Mouse (Mus musculus): Measurements from ENCODE around the gene Tln2.

Gene Tln2

DNA sequence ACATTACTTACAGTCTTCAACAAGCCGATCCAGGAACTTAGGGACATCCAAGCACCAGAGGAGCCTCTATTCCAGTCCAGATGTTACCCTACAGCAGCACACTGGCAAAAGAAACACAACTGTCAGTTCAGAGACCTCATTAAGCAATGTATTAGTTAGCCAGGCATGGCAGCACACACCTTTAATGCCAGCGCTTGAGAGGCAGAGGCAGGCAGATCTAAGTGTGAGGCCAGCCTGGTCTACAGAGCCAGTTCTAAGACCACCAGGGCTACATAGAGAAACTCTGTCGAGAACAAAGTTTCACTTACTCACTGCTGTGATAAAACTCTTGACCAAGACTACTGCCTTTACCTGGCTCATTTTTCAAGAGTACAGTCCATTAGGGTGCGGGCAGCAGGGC is at the start of gene Tln2:
Tln2 (minus strand) TSS at position 101 of the 400 bp plus-strand sequence.
- DNase-seq (ENCODE audit: low spot score) = no peak

DNA sequence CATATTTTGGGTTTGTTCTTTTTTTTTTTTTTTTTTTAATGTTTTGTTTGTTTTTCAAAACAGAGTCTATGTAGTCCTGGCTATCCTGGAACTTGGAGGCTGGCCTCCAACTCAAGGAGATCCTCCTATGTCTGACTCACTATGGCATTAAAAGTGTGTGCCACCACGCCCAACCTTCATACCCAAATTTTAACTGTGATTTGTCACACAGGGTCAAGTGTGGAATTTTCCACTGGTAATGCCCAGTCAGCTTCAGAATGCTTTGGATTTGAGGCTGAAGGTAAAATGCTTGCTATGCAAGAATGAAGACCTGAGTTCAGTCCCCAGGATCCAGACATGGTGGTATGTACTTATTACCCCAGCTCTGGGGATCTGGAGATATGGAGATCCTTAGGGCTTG is 49.7 kb upstream of the Tln2 start:
- DNase-seq (ENCODE audit: low spot score) = no peak

DNA sequence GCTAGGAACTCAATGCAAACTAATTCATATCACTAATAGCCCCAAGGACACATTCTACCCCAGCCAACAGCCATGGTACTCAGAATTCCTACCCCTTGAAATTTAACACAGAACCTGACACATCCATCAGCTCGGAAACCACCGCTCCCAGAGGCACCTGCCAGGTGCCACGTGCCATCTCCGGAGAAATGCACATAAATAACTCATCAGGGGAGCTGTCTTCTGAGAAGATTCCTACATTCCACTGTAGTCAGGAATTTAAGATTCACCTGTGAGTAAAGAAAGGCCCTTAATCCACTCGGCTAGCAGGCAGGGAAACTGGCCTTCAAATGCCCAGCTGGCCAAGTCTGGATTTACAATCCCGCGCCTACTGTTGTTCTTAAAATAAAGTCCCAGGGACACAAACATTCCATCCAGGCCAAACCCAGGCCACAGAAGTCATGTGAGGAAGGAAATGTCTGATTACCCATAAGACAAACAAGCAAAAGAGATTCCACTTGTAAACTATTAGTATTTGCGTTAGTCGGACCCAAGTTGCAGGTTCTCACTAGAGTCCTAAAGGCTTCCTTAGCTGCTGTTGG is 48.4 kb upstream of the Tln2 start:
- no peak for DNase-seq (ENCODE audit: low spot score)

DNA sequence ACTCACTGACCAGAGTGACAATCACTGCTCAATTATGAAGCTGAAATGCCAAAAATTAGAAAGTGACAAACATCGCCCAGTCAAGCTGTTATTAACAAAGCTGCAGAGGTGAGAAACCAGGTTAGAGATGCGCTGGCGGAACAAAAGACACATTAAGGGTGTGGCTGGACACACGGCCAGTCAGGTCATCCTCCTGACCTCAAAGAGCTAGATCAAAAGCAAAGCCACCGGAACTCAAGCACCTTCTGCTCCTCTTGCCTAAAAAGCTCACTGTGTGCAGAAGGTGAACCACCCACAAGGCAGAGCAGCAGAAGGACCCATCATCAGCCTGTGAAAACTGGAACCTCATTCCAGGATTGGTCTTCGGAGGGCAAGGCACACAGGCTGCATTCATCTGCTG is 47.8 kb upstream of the Tln2 start:
- DNase-seq (ENCODE audit: low spot score) = no peak

DNA sequence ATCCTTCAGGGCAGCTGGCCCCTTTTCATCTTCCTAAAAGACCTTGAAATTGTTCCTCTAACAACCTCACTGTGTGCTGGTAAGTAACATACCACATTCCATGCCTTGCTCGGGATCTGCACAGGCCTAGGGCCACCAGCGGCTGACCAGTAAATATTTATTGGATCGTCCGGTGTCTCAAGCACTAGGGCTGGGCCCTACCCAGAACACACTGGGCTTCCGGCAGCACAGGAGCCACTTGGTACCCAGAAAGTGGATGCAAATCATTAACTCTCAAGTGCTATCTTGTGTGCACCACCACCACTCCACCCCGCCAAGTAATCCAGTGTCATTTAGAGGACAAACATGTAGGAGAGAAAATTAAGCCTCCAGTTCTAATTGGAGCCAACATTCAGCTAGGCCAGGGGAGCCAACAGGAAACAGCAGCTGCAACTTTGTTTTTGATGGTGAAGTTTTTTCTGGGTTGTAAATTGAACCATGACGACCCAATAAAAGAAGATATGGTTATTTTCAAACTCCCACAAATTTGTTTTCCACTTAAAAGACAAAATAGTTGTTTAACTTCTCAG is 46.4 kb upstream of the Tln2 start:
- no peak for DNase-seq (ENCODE audit: low spot score)

DNA sequence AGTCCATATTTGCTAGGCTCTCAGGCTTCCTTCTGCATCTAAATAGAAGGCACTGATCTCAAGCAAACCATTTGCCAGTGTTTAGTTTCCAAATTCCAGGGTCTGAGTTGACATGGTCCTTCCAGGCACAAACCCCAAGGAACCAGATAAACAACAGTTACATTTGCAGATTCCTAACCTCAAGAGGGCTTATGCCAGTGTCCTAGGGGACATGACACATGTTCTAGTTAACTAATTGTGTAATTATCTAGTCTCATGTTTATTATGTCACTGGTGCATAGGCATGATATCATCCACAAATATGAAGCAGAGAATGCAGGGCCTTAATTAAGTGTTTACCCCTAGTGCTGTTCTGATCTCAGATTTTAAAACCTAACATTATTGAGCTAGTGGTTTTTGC is 45.4 kb upstream of the Tln2 start:
- DNase-seq (ENCODE audit: low spot score) = no peak

DNA sequence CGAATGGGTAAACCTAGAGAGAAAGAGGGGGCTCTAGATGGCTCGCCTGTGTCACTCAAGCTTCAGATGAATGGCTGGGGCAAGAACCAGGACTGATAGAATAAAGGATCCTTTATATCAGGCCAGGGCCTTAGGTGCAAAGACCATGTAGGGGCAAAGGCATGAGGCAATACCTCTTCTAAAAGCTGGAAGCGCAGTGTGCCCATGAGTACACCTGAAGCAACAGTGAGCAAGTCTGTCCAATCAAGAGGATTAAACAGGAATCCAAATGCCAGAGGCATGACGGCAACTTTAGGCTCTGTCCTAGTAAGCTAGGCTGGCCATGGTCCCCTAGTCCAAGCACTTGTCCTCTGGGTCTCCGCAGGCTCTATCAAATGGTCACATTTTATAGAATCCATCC is 42.8 kb upstream of the Tln2 start:
- DNase-seq (ENCODE audit: low spot score) = no peak

DNA sequence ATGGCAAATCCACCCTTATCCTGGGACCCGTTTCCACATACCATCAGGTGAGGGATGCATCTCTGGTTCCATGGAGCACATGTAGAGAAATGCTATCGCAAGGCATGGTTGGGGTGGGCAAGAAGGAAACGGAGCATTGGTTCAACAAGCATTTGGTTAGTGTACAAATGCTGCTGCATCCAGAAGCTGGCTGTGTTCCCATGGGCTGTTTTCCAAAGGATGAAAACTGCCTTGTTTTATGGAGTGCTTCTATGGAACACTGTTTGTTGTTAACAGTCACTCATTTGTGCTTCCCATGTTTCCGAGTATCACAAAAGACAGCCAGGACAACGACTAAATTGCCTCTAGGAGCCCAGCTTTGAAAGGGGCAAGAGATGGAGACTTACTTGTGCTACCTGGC is 35.7 kb upstream of the Tln2 start:
- no peak for DNase-seq (ENCODE audit: low spot score)

DNA sequence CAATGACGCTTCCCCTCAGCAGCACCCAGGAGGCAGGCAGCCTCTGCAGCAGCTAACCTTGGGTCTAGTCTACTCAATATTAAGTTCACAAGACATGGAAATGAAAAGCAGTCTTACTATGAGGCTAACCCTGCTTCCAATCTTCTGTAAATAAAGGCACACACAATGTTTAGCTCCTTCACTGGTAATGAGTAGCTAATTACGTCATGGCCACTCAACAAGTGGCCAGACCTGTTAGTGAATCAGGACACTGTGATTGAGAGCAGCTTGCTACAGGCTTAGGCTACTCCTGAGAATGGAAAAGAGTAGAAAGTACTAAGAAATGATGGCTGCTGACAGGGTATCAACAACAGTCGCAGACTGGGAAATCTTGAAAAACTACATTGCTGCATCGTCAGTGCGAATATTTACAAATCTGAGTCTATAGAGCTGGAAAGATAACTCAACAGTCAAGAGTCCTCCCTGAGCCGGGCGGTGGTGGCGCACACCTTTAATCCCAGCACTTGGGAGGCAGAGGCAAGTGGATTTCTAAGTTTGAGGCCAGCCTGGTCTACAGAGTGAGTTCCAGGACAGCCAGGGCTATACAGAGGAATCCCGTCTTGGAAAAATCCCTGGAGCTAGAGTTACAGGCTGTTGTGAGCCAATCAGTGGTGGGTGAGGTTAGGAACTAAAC is 34.1 kb upstream of the Tln2 start:
- no peak for DNase-seq (ENCODE audit: low spot score)

DNA sequence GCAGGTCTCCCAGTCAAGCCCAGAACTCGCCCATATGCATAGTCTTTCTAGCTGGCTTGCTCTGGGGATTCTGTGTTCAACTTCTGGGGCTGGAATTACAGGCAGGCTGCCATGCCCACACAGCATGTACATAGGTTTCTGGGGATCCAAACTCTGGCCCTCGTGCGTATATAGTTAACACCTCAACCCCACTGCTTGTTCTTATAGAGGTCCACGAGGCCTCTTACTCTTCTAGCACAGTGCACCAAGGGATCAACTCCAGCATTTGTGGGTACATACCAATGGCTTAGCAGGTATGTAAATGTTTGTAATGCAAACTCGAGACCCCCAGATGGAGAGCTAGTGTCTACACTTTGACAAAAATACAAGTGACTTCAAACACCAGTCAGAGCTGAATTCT is 33.2 kb upstream of the Tln2 start:
- no peak for DNase-seq (ENCODE audit: low spot score)

DNA sequence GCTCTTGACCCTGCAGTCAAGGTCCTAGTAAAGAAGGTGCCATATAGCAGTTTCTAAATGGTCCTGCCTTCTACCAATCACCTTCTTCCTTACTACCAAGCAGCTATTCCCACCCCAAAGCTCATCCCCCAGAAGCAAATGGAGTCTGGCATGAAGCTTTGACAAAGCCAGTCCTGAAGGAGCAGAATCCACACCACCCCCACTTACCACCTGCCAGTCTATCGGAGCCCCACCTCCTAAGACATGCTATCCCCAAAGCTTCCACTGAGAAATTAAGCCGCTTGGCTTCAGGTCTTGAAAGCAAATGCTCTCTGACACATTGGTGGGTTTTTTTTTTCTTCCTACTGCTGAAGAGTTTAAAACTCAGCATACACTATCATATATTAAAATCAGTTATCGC is 27.6 kb upstream of the Tln2 start:
- no peak for DNase-seq (ENCODE audit: low spot score)

DNA sequence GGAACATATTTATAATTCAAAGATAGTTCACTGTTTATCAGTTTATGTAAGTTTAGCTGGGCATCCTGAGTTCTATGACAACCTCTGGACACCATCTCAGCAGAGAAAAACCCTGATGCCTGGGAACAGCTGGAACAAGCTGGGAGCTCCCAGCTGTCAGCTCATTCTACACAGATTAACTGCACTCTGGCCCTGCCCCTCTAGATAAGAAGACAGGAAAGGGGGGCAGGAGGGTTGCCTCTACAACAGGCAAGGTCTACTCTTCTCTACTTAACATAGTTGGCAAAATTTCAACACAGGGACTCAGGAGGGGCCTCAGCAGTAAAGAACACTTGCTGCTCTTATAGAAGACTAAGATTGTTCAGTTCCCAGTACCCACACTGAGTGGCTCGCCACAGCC is 27.0 kb upstream of the Tln2 start:
- no peak for DNase-seq (ENCODE audit: low spot score)

DNA sequence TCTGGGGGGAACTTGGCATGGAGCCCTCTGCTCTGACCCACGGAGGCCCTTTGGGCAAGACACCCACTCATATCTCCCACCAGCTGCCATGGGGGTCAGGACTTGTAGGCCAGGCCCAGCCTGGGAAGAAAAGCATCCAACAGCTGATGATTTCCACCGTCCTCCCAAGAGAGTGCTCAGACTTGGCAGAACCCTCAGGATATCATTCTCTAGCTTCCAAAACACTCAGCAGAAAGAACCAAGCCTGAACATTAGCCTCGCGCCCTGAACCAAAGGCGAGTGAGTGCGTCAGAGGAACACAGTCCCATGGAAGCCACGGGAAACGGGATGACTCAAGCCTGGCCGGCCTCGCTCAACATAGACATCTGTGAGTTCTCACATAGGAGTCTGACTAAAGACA is 25.4 kb upstream of the Tln2 start:
- DNase-seq (ENCODE audit: low spot score) = no peak

DNA sequence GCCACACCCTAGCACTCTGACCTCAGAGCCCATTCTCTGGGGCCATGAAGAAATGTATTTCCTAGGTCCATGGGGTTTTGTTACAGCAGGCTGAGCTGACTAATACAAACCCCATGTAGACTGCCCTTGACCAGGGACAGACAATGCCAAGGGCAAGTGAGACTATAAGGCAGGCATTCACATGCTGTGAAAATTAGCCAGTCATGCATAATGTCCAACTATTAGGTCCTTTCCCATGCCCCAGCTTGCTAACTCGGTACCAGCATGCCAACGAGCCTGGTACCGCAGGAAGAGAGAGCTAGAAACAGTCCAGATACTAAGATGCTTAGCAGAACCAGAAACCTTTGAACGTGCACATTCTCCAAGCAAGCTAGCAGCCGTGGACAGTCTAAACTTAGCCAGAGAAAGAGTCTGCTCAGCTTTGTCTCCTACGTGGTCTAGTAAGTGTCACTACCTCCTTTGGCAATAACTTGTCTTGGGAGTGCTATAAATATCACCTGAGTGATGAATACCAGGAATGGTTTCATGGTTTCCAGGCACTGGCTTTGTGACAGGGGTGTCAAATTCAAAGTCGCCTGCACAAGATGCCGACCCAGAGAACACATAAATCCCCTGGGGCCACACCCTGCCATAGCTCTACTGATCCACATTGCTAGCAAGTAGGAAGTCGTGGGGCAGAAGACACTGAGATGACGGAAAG is 22.2 kb upstream of the Tln2 start:
- no peak for DNase-seq (ENCODE audit: low spot score)

DNA sequence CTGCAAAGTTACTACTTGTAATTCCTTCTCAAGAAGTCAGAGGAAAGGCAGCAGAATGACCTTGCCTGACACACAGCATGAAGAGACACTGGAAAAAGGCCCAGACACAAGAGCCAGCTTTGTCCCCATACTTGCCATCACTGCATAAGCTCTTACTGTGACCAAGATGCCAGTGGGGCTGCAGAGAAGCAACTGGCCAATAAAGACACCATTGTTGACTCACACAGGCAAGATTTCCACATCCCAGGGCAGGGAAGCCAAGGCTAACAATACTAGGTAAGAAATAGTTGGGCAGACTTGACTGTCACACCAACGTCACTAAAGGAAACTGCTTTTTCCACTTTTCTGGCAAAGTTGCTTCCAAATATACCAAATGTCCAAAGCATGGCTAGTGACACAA is 20.0 kb upstream of the Tln2 start:
- no peak for DNase-seq (ENCODE audit: low spot score)

DNA sequence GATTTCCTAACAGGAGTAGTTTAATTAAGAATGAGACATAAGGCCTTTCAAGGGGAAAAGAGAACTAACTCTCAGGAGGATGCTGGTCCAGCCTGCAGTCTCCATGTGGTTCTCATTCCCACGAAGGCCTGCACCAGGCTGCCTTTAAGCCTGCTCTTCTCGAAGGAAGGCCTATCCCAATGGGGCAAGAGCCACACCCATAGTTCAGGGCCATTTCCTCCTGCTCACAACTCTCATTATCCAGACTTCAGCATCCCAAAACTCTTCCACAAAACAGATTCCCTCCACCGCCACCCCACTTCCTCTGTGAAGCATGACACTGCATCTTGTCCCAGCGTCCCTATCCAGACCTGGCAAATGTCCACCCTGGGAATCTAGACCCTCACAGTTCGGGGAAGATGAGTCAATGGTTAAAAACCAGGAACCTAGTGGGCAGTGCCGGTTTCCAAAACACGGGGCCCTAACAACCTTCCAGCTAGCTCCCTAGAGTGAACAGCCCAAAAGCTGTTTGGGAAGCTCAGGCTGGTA is 15.3 kb upstream of the Tln2 start:
- no peak for DNase-seq (ENCODE audit: low spot score)

DNA sequence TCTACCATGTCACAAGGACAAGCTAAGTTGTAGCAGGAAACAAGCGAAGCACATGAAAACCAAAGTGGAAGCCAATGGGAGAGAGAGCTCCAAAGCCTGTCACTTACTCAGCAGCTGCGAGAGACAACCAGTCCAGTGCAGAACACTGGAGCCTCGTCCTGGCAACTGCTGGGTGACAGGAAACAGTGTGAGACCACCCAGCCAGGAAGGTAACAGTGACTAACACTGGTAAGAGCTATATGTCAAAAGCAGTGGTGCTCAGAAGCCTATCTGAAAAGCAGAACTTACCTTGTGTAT is 14.1 kb upstream of the Tln2 start:
- no peak for DNase-seq (ENCODE audit: low spot score)

DNA sequence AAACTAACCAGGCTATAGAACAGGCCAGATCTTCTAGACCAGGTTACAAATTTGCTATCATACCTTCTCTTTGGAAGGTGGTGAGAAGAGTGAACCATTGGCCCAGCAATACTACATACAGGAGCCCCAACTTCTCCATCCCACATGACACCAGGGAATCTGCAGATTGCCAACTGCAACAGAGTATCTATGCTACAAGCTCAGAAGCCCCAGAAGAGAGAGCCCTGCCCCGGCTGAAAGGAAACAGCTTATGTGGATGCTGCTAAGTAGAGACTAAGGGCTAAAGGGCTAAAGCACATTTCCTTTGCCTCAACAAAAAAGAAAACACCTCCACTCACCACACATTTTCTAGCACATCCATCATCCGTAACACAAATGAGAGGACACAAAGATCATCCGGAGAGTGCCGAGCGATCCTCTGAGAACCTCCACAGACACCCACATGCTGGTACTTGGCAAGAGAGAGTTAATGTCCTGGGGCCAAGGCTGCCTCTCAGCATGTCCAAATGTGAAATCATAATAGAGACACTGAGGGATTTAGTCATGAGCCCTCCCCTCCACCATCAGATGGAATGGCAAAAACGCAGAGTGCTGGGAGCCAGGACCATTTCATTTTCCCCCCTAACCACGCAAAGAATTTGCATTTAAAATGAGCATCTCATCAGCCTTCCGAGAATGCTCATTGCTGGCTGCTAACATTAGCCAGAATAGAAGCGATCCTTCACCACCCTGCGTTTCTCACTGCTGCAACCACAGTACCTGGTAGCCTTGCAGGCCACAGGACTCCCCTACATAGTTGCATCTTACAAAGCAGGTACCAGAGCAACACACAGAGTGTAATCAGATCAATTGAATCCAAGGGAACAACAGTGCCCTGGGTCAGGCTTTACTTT is 13.5 kb upstream of the Tln2 start:
- no peak for DNase-seq (ENCODE audit: low spot score)

DNA sequence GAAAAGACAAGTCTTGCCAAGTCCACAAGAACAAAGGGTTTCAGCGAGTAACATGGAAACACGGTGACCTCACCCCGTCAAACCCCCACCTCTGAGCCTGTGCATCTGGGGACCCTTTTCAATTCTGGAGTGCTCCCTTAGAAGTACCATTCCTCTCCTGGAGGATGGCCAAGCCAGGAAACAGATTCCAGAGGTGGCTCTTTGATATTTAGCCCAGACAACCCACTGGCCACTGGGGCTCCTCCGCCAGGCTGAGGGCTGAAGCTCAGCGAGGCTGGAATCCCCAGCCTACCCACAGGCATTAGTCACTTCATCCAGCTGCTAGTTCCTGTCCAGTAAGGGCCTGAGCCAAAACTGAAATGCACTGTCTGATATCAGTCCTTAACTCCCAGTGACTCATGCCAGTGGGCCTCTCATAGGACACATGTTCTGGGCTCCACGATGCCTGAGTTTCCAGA is 6.3 kb upstream of the Tln2 start:
- no peak for DNase-seq (ENCODE audit: low spot score)

DNA sequence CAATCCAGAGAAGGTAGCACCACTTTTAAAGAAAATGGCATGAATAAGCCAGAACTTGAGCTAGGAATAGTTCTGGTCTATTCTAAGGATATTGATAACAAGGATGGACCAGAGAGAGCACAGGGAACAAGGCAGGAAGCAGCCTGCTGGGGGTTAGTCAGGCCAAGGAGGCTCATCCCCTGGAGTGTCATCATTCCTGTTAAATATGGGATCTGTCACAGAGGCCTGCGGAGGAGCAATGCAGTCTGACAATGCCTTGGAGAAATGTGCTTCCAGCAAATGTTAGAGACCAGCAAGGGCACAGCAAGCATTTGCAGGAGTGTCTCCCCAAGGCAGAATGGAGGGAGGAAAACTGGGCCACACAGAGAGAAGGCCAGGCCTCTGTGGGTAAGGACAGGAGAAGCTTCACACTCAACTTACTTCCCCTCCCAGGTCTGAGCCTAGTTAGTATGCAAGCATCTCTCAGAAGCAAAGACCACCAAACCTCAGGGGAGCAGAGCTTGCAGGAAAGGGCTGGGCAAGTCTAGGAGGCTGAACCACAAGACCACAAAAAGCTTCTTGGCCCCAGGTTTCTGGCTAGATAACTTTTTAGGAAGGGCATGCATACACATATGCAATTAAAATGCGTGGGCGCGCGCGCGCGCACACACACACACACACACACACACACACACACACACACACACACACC is 9.5 kb downstream of the Tln2 start:
- DNase-seq (ENCODE audit: low spot score) = no peak

DNA sequence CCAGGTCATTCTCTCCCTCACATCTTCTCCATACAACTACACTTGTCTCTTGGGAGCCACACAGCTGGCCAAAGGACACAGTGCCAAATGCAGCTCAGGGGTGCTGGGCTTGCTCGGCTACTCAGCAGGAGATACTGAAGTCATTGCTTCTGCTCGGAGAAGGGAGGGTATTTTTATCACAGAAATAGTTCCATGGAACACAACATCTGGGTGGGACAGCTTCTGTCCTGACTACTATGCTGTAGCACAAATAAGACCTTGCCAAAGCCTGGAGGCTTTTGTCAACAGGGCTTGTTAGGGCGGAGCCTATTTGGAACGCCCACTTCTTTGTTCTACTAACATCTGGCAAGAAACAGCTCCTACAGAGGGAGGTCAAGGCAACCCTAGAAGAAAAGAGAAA is 10.2 kb downstream of the Tln2 start:
- DNase-seq (ENCODE audit: low spot score) = peak; percentile 21

DNA sequence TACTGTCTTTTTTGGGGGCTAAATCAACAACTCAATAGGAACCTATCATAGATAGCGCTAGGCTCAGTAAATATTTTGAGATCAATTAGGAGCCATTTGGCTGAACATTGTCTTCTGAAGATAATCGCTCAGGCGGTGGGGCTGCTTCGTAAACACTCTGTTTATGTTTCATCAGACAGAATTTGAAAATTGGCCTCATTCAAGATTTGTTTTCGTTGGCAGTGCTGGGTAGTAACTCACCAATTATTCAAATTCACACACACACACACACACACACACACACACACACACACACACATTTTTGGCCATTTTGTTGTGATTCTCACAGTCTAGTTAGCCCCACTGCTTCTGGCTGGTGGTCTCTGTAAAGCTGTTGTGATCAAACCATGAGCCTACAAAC is 12.9 kb downstream of the Tln2 start:
- DNase-seq (ENCODE audit: low spot score) = no peak

All from ovary, postnatal 10 days (tissue).